Mouse (Mus musculus): ENCODE data around the gene Lhfpl2. TPM values are rescaled to one million over a fixed set of nuclear protein-coding genes. Genes with fewer than 3 reads are reported as not detected.

Gene Lhfpl2
- total and polyA plus RNA-seq, 3 experiments = not detected

DNA sequence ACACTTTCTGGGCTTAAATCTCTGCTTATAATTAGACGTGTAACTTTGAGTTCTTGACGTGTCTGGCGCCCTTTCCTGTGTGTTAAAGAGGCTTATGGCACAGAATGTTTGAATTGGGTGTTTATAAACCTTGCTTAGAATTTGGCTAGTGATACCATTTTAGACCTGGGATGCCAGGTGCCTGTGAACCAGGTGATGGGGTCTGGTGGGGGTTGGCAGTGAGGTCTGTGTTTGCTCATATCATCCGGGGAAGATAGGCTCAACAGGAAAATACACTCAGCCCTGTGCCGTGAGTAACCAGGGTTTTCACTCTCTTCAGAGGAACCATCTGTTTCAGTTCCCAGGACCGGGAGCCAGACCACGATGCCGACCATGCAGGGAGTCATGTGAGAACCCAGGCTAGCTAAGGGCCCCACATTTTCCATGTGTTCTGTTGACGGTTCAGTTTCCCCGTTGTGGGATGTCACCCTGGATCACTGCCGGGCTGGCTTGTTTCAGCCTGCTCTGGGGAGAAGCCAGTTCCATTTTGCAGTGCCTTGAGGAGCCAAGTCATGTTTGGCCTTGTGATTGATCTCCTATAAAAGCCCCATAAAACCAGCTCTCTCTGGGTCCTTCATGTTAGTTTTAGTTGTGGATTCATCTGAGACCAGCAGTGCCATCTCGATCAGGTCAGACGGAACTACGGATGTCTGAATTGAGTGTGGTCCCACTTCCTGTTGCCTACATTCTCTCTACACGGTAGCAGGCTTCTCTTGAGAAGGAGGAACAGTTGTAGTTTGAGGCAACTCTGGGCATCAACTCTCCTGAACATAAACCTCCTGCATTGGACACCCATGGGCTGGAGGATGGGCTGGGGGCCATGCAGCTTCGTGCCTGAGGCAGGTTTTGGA lies 65.4 kb downstream of the Lhfpl2 start:
- peaks cover 0 to 8% of the 10 kb centered on the region in 2 experiments; a peak in 2 of 4 replicates for H3K4me1 ChIP-seq (ENCODE audit: control insufficient read depth in 1 of 2, insufficient read depth in 2 of 2)
- peaks cover 2% of the 10 kb centered on the region for H3K9me3 ChIP-seq (replicated peaks; ENCODE audit: low read length)
- H3K9ac ChIP-seq (ENCODE audit: insufficient read depth, low read depth) = no peak overlapping the region
- in situ Hi-C loops (cut with MboI; ENCODE audit: low pct_ligation_motif_present, low pct_unique_long_range_greater_than_20kb, low sequenced_read_pairs) = no loop called here
- no peaks in the 10 kb centered on the region for H3K79me2 ChIP-seq (replicated peaks; ENCODE audit: control insufficient read depth, extremely low read depth, insufficient read depth, poor library complexity, severe bottlenecking)
- dilution Hi-C loops (cut with MboI; ENCODE audit: extremely low pct_ligation_motif_present, extremely low pct_unique_long_range_greater_than_20kb, low sequenced_read_pairs) = no loop called here
- no peak for TF ChIP-seq USF1 (IDR thresholded peaks at IDR 0.05; ENCODE audit: low read depth, low read length)
- DNase-seq (ENCODE audit: extremely low read depth) = no peak
- no peaks in the 10 kb centered on the region for H3K27me3 ChIP-seq (replicated peaks)
- H3K27ac ChIP-seq (ENCODE audit: insufficient read depth, low read depth) = no peak overlapping the region
- H3K4me3 ChIP-seq (replicated peaks in 1 of 3; ENCODE audit: low read depth in 2 of 3, low read length in 2 of 3, poor library complexity in 1 of 3) = no peak overlapping the region
- no peaks in the 10 kb centered on the region for H3K36me3 ChIP-seq (replicated peaks in 1 of 2; ENCODE audit: control insufficient read depth in 1 of 2, insufficient read depth in 1 of 2, low read length in 1 of 2)
- H3K4me2 ChIP-seq (ENCODE audit: insufficient read depth, low read depth, poor library complexity, severe bottlenecking) = no peak overlapping the region

DNA sequence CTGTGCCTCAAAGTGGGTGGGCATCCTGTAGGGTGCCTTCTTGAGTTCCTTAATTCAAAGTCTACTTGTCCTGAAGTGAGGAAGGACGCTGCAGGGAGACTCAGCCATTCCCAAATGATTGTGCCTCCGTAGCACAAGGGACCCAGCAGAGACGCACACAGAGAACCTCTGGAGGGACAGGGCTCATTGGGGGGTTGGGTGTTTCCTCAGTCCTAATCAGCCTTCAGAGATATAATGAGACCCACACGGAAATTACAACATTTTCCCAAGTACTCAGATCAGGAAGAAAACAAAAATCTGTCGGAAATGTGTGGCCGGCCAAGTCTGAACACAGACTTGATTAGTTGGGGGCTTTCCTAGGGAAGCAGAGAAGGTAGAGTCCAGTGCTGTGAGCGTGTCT lies 72.8 kb downstream of the Lhfpl2 start:
- no peaks in the 10 kb centered on the region for H3K36me3 ChIP-seq (replicated peaks in 1 of 2; ENCODE audit: control insufficient read depth in 1 of 2, insufficient read depth in 1 of 2, low read length in 1 of 2)
- H3K4me3 ChIP-seq (replicated peaks in 1 of 3; ENCODE audit: low read depth in 2 of 3, low read length in 2 of 3, poor library complexity in 1 of 3) = no peak overlapping the region
- H3K27me3 ChIP-seq (replicated peaks) = no peaks in the 10 kb centered on the region
- no peak overlapping the region for H3K9ac ChIP-seq (ENCODE audit: insufficient read depth, low read depth)
- TF ChIP-seq PAX5 (IDR thresholded peaks at IDR 0.05; ENCODE audit: low read length) (no peak), SMC3 (IDR thresholded peaks at IDR 0.05; ENCODE audit: low read depth, low read length) (no peak), KAT2A (IDR thresholded peaks at IDR 0.05; ENCODE audit: insufficient replicate concordance, low read length) (no peak), TCF12 (IDR thresholded peaks at IDR 0.05; ENCODE audit: low read depth, low read length) (no peak), ELF1 (IDR thresholded peaks at IDR 0.05; ENCODE audit: low read depth, low read length) (no peak), POLR2AphosphoS2 (IDR thresholded peaks at IDR 0.05; ENCODE audit: low read depth, low read length) (no peak), BHLHE40 (IDR thresholded peaks at IDR 0.05; ENCODE audit: low read depth, low read length) (no peak), GABPA (IDR thresholded peaks at IDR 0.05; ENCODE audit: insufficient replicate concordance, low read depth, low read length) (no peak), ZC3H11A (IDR thresholded peaks at IDR 0.05; ENCODE audit: low read depth, low read length) (no peak), ZKSCAN1 (IDR thresholded peaks at IDR 0.05; ENCODE audit: borderline replicate concordance, low read depth, low read length) (no peak), TBP (conservative IDR thresholded peaks at IDR 0.05; ENCODE audit: low read depth, low read length) (no peak), IRF4 (IDR thresholded peaks at IDR 0.05; ENCODE audit: low read depth, low read length) (no peak), CTCF (conservative IDR thresholded peaks at IDR 0.05 in 1 of 2, IDR thresholded peaks at IDR 0.05 in 1 of 2; ENCODE audit: low read depth in 2 of 2, low read length in 2 of 2) (no peak), NRF1 (IDR thresholded peaks at IDR 0.05; ENCODE audit: low read depth, low read length) (no peak), MYC (IDR thresholded peaks at IDR 0.05; ENCODE audit: low read depth, low read length) (no peak), JUND (conservative IDR thresholded peaks at IDR 0.05; ENCODE audit: low read depth, low read length) (no peak), RCOR1 (conservative IDR thresholded peaks at IDR 0.05; ENCODE audit: low read depth, low read length) (no peak)
- H3K79me2 ChIP-seq (replicated peaks; ENCODE audit: control insufficient read depth, extremely low read depth, insufficient read depth, poor library complexity, severe bottlenecking) = no peaks in the 10 kb centered on the region
- peaks cover 3 to 21% of the 10 kb centered on the region in 2 experiments; a peak in 2 of 4 replicates for H3K4me1 ChIP-seq (ENCODE audit: control insufficient read depth in 1 of 2, insufficient read depth in 2 of 2)
- no peak overlapping the region for H3K4me2 ChIP-seq (ENCODE audit: insufficient read depth, low read depth, poor library complexity, severe bottlenecking)
- DNase-seq (ENCODE audit: extremely low read depth) = no peak
- no peak overlapping the region for H3K27ac ChIP-seq (ENCODE audit: insufficient read depth, low read depth)
- dilution Hi-C loops (cut with MboI; ENCODE audit: extremely low pct_ligation_motif_present, extremely low pct_unique_long_range_greater_than_20kb, low sequenced_read_pairs) (no loop called here), in situ Hi-C loops (cut with MboI; ENCODE audit: low pct_ligation_motif_present, low pct_unique_long_range_greater_than_20kb, low sequenced_read_pairs) (loop anchor here (25.0 kb wide), 1 partner anchor 343 kb away; no protein-coding TSS in a partner anchor)
- no peaks in the 10 kb centered on the region for H3K9me3 ChIP-seq (replicated peaks; ENCODE audit: low read length)
